Mouse (Mus musculus) spleen, adult 2 months (tissue): ENCODE data around the gene Hint1. TPM values are rescaled to one million over a fixed set of nuclear protein-coding genes. Genes with fewer than 3 reads are reported as not detected.

Experiments
- DNase-seq, 2 experiments: peaks; one replicate each; pipeline versions ENCODE4 v3.0.0 to v3.0.0-alpha.2; 2012 to 2021; ENCODE audit warnings: low spot score in 2 of 2, low read depth in 1 of 2
- H3K27ac ChIP-seq: fragments of 200-500 bp; 2 replicates; pipeline ENCODE4 v1.5.1; 2012; ENCODE audit warnings: low read length, inconsistent platforms; ENCODE audit not compliant: insufficient read depth
- H3K27me3 ChIP-seq: fragments of 200-500 bp; 2 replicates; pipeline ENCODE4 v1.6.1; 2012; ENCODE audit warnings: mild to moderate bottlenecking, moderate library complexity, low read length, inconsistent platforms; ENCODE audit not compliant: control insufficient read depth, insufficient read depth
- H3K36me3 ChIP-seq: fragments of 200-500 bp; 2 replicates; pipeline ENCODE4 v1.6.1; 2012; ENCODE audit warnings: mild to moderate bottlenecking, low read length, inconsistent platforms; ENCODE audit not compliant: control insufficient read depth, insufficient read depth
- H3K4me1 ChIP-seq: fragments of 200-500 bp; 2 replicates; pipeline ENCODE4 v1.6.1; 2011; ENCODE audit warnings: inconsistent platforms; ENCODE audit not compliant: control insufficient read depth, insufficient read depth, insufficient read length
- H3K4me3 ChIP-seq: fragments of 200-500 bp; 2 replicates; pipeline ENCODE4 v1.5.1; 2011; ENCODE audit warnings: mild to moderate bottlenecking, inconsistent platforms; ENCODE audit not compliant: insufficient read depth, insufficient read length; ENCODE audit errors: extremely low read depth
- CTCF ChIP-seq: fragments of 200-500 bp; IDR thresholded peaks from 2 replicates; pipeline ENCODE4 v1.5.1; 2011; ENCODE audit warnings: mild to moderate bottlenecking, inconsistent platforms; ENCODE audit not compliant: insufficient read depth, insufficient read length, insufficient replicate concordance; ENCODE audit errors: extremely low read depth
- POLR2A ChIP-seq: fragments of 200-500 bp; IDR thresholded peaks from 2 replicates; pipeline ENCODE4 v1.6.1; 2011; ENCODE audit warnings: low read depth, low read length, inconsistent platforms
- WGBS: fragments of 180-500 bp; shearing (Covaris S2); methylation state at CpG from one replicate; pipeline ENCODE4 v1.1.7; 2018; 5-methylcytosine and 5-hydroxymethylcytosine counted together
- polyA plus RNA-seq: library from polyadenylated mRNA; depleted of rRNA; stranded (reverse); fragments of >200 nt; gene quantifications from 2 replicates; pipeline ENCODE4 v1.2.3, GENCODE M21; 2012; rRNA removed

The Hint1 gene
- polyA plus RNA-seq, 1 experiment, result 164 TPM

- H3K4me1 ChIP-seq, result no peaks in the 10 kb centered on the region
- no peak for DNase-seq
- H3K4me3 ChIP-seq, result no peak overlapping the region
- H3K27me3 ChIP-seq, result no peaks in the 10 kb centered on the region
- no peak overlapping the region for H3K27ac ChIP-seq
- 87% methylated on average over 4 of the region's 4 CpGs for WGBS
- H3K36me3 ChIP-seq, result peaks cover 71% of the 10 kb centered on the region
- TF ChIP-seq POLR2A (no peak), CTCF (no peak)
Measured at GRCm38 (mm10) chr11:54918273-54918672, 52.1 kb downstream of the Hint1 start.

Other genes starting within 250 kb of the Hint1 start
- 55.8 and 58.5 TPM in 2 replicates for gene Cdc42se2, start 78.7 kb upstream of the Hint1 start, polyA plus RNA-seq
- 0.42 and 0.48 TPM in 2 replicates for gene Lyrm7, start 5.5 kb upstream of the Hint1 start, polyA plus RNA-seq
- 62.8 and 70.0 TPM in 2 replicates for gene Gpx3, start 36.1 kb downstream of the Hint1 start, polyA plus RNA-seq
- gene Tnip1, start 96.5 kb downstream of the Hint1 start, polyA plus RNA-seq, result 54.6 and 65.5 TPM in 2 replicates
- gene Anxa6, start 167.1 kb downstream of the Hint1 start, polyA plus RNA-seq, result 104 and 116 TPM in 2 replicates
- gene Ccdc69, start 211.7 kb downstream of the Hint1 start, polyA plus RNA-seq, result 8.9 and 10.6 TPM in 2 replicates
- 98.3 and 128 TPM in 2 replicates for gene Gm2a, start 231.7 kb downstream of the Hint1 start, polyA plus RNA-seq